In genomic region chr4:149578085-149578681, GRCm38 (mm10) we compare ENCODE assay signal across 17 mouse cellular contexts. TPM values are rescaled to one million over a fixed set of nuclear protein-coding genes. Genes with fewer than 3 reads are reported as not detected.
A peak's percentile ranks its signal among the peaks of the same experiment; 100 is the strongest.
DNase-seq lines count a peak whose midpoint lies in the region; ATAC-seq and TF ChIP-seq lines count a peak whose summit lies in the region.
"Had no signal": no experiment of that assay in that cellular context is flagged by ENCODE, and none has a peak within 500 bp of the region (broad histone marks: within the 10 kb centered on the region; RNA-seq: fewer than 3 reads in every experiment).

No protein-coding gene starts in this region.

- no peak overlapping the region for H3K4me3 ChIP-seq in midbrain, embryonic 13.5 days (replicated peaks)
- no peak overlapping the region for H3K4me3 ChIP-seq in midbrain, postnatal 0 days (ENCODE audit: low read depth, low read length)
- no peak overlapping the region for H3K4me3 ChIP-seq in embryonic facial prominence, embryonic 14.5 days (ENCODE audit: low read depth, low read length)
- no peak overlapping the region for H3K4me3 ChIP-seq in hindbrain, embryonic 15.5 days
- H3K4me3 ChIP-seq: embryonic facial prominence, embryonic 15.5 days; gastrocnemius, adult 2 months; heart, embryonic 10.5 days; limb, embryonic 15.5 days; megakaryocyte, embryonic 14.5 days; neural tube, embryonic 15.5 days had no signal

- no peak for TF ChIP-seq CTCF in midbrain, postnatal 0 days (IDR thresholded peaks at IDR 0.05)

- H3K27ac ChIP-seq in midbrain, embryonic 13.5 days, result 0 out of 2 replicates have a peak overlapping the region, but pooled peaks have one; percentile 10
- no peak overlapping the region for H3K27ac ChIP-seq in midbrain, postnatal 0 days (ENCODE audit: low read depth, low read length)
- no peak overlapping the region for H3K27ac ChIP-seq in embryonic facial prominence, embryonic 14.5 days (replicated peaks; ENCODE audit: low read depth, low read length)
- H3K27ac ChIP-seq in hindbrain, embryonic 15.5 days (replicated peaks), result peak overlapping the region; percentile 3; the same call in 1 of the 2 replicates
- H3K27ac ChIP-seq: embryonic facial prominence, embryonic 15.5 days; gastrocnemius, adult 2 months; heart, embryonic 10.5 days; limb, embryonic 15.5 days; stomach, postnatal 0 days had no signal

- WGBS in midbrain, embryonic 13.5 days, result 70% methylated on average over 13 of the region's 13 CpGs
- 60% methylated on average over 13 of the region's 13 CpGs for WGBS in midbrain, postnatal 0 days
- 67% methylated on average over 13 of the region's 13 CpGs for WGBS in embryonic facial prominence, embryonic 14.5 days
- WGBS in hindbrain, embryonic 15.5 days, result 58% methylated on average over 13 of the region's 13 CpGs

- H3K4me2 ChIP-seq in midbrain, embryonic 13.5 days (replicated peaks), result no peak overlapping the region
- no peak overlapping the region for H3K4me2 ChIP-seq in midbrain, postnatal 0 days (ENCODE audit: low read depth, low read length, poor library complexity, severe bottlenecking)
- H3K4me2 ChIP-seq in embryonic facial prominence, embryonic 14.5 days (ENCODE audit: low read depth, low read length), result no peak overlapping the region
- no peak overlapping the region for H3K4me2 ChIP-seq in hindbrain, embryonic 15.5 days
- H3K4me2 ChIP-seq: embryonic facial prominence, embryonic 15.5 days; limb, embryonic 15.5 days; neural tube, embryonic 15.5 days had no signal

- no peaks in the 10 kb centered on the region for H3K36me3 ChIP-seq in midbrain, embryonic 13.5 days
- no peaks in the 10 kb centered on the region for H3K36me3 ChIP-seq in midbrain, postnatal 0 days (ENCODE audit: insufficient read depth, low read length)
- H3K36me3 ChIP-seq in embryonic facial prominence, embryonic 14.5 days (ENCODE audit: control insufficient read depth, insufficient read depth, low read length), result no peaks in the 10 kb centered on the region
- H3K36me3 ChIP-seq in hindbrain, embryonic 15.5 days, result no peaks in the 10 kb centered on the region
- H3K36me3 ChIP-seq: embryonic facial prominence, embryonic 15.5 days; heart, embryonic 10.5 days; limb, embryonic 15.5 days; neural tube, embryonic 15.5 days had no signal

- H3K9ac ChIP-seq in midbrain, embryonic 13.5 days (replicated peaks), result no peak overlapping the region
- no peak overlapping the region for H3K9ac ChIP-seq in midbrain, postnatal 0 days (replicated peaks; ENCODE audit: low read length, poor library complexity, severe bottlenecking)
- no peak overlapping the region for H3K9ac ChIP-seq in embryonic facial prominence, embryonic 14.5 days (ENCODE audit: low read depth, low read length)
- H3K9ac ChIP-seq in hindbrain, embryonic 15.5 days, result no peak overlapping the region
- H3K9ac ChIP-seq: embryonic facial prominence, embryonic 15.5 days; limb, embryonic 15.5 days; neural tube, embryonic 15.5 days had no signal

- H3K9me3 ChIP-seq in midbrain, embryonic 13.5 days, result no peaks in the 10 kb centered on the region
- H3K9me3 ChIP-seq in midbrain, postnatal 0 days (ENCODE audit: low read length), result no peaks in the 10 kb centered on the region
- no peaks in the 10 kb centered on the region for H3K9me3 ChIP-seq in embryonic facial prominence, embryonic 14.5 days (ENCODE audit: control insufficient read depth, low read length)
- no peaks in the 10 kb centered on the region for H3K9me3 ChIP-seq in hindbrain, embryonic 15.5 days
- H3K9me3 ChIP-seq: embryonic facial prominence, embryonic 15.5 days; heart, embryonic 10.5 days; limb, embryonic 15.5 days; megakaryocyte, embryonic 14.5 days; neural tube, embryonic 15.5 days had no signal

- peaks cover 33% of the 10 kb centered on the region for H3K4me1 ChIP-seq in midbrain, embryonic 13.5 days (replicated peaks)
- no peaks in the 10 kb centered on the region for H3K4me1 ChIP-seq in midbrain, postnatal 0 days (ENCODE audit: insufficient read depth, low read length)
- no peaks in the 10 kb centered on the region for H3K4me1 ChIP-seq in embryonic facial prominence, embryonic 14.5 days (ENCODE audit: control insufficient read depth, insufficient read depth, low read length)
- peaks cover 33% of the 10 kb centered on the region for H3K4me1 ChIP-seq in hindbrain, embryonic 15.5 days (replicated peaks)
- H3K4me1 ChIP-seq: megakaryocyte, embryonic 14.5 days had no signal

- peak; percentile 68 for ATAC-seq in frontal cortex, adult (ENCODE audit: low TSS enrichment)
- no peak for ATAC-seq in midbrain, embryonic 13.5 days
- no peak for ATAC-seq in midbrain, postnatal 0 days (ENCODE audit: low FRiP score)
- peak; percentile 45; the same call in 1 of the 2 replicates for ATAC-seq in embryonic facial prominence, embryonic 14.5 days (ENCODE audit: low read depth)
- no peak for ATAC-seq in hindbrain, embryonic 15.5 days (ENCODE audit: low FRiP score, low read depth)
- no peak for ATAC-seq in megakaryocyte progenitor cell, adult 5-6 weeks (replicated peaks; ENCODE audit: poor library complexity)

- H3K27me3 ChIP-seq in midbrain, embryonic 13.5 days, result no peaks in the 10 kb centered on the region; the same call in 1 of the 2 replicates
- H3K27me3 ChIP-seq in midbrain, postnatal 0 days (ENCODE audit: insufficient read depth, low read length), result no peaks in the 10 kb centered on the region
- no peaks in the 10 kb centered on the region for H3K27me3 ChIP-seq in embryonic facial prominence, embryonic 14.5 days (replicated peaks; ENCODE audit: control insufficient read depth, insufficient read depth, low read length)
- H3K27me3 ChIP-seq in hindbrain, embryonic 15.5 days, result no peaks in the 10 kb centered on the region
- H3K27me3 ChIP-seq: neural tube, embryonic 15.5 days had no signal

- no peak for DNase-seq in frontal cortex, adult 2 months (ENCODE audit: extremely low spot score in 1 of 2, low spot score in 1 of 2)
- DNase-seq in midbrain, postnatal 0 days (ENCODE audit: low spot score), result no peak
- no peak for DNase-seq in embryonic facial prominence, embryonic 14.5 days (ENCODE audit: low spot score)
- DNase-seq: cerebellum, adult 9-11 months; gastrocnemius, adult 2 months; kidney, adult 11 months; lung, postnatal 10 days had no signal

RNA-seq across cellular contexts. Expression of gene Clstn1, which starts 8.1 kb away (rescaled TPM):
- polyA plus RNA-seq in frontal cortex, adult 2 months (2012; rRNA removed), result 310 and 338 TPM in 2 replicates
- 41.9 and 61.9 TPM in 2 replicates for polyA plus RNA-seq in midbrain, embryonic 13.5 days (2015; fragmentation: Nextera tagmentation; extraction: Ambion mirVana)
- total RNA-seq in midbrain, postnatal 0 days (2014; rRNA removed), result 552 and 565 TPM in 2 replicates
- polyA plus RNA-seq in midbrain, postnatal 0 days (2015; fragmentation: Nextera tagmentation; extraction: Ambion mirVana), result 196 and 209 TPM in 2 replicates
- 51.4 and 52.0 TPM in 2 replicates for polyA plus RNA-seq in embryonic facial prominence, embryonic 14.5 days (2014; fragmentation: Nextera tagmentation; extraction: Ambion mirVana)
- polyA plus RNA-seq in hindbrain, embryonic 15.5 days (2015; fragmentation: Nextera tagmentation; extraction: Ambion mirVana), result 178 and 198 TPM in 2 replicates
- 2.2 and 4.0 TPM in 2 replicates for total RNA-seq in megakaryocyte progenitor cell, adult 5-6 weeks (2015)
- total RNA-seq in megakaryocyte progenitor cell, adult 5-6 weeks (2017), result 4.1 and 5.9 TPM in 2 replicates

Comparison
In these comparisons a context has a peak if more than half of its experiments do, and no peak if none do; other contexts are left out.
1. H3K27ac ChIP-seq: peak in midbrain, embryonic 13.5 days (single experiment) and hindbrain, embryonic 15.5 days (single experiment); none in midbrain, postnatal 0 days (single experiment) and embryonic facial prominence, embryonic 14.5 days (single experiment).
2. ATAC-seq: peak in frontal cortex, adult (single experiment) and embryonic facial prominence, embryonic 14.5 days (single experiment); none in midbrain, embryonic 13.5 days (single experiment), midbrain, postnatal 0 days (single experiment), hindbrain, embryonic 15.5 days (single experiment) and megakaryocyte progenitor cell, adult 5-6 weeks (single experiment).